In genomic region chr12:34747266-34747665, GRCm38 (mm10) we compare ENCODE assay signal across 18 mouse cellular contexts.
DNase-seq lines count a peak whose midpoint lies in the region.
"Had no signal": no experiment of that assay in that cellular context is flagged by ENCODE, and none has a peak within 500 bp of the region (broad histone marks: within the 10 kb centered on the region; RNA-seq: fewer than 3 reads in every experiment).

No protein-coding gene starts in this region.

- DNase-seq in brain, adult 2 months (ENCODE audit: low read depth, low spot score) = peak; percentile 59
- DNase-seq in layer of hippocampus, adult 18-20 months (ENCODE audit: low spot score in 2 of 2) = peak; percentile 61 to 87
- peak; percentile 58 to 59 for DNase-seq in layer of hippocampus, adult 8-10 months (ENCODE audit: low spot score in 2 of 2)
- DNase-seq in layer of hippocampus, adult 9-11 months = peak; percentile 65
- no peak for DNase-seq in ovary, postnatal 10 days (ENCODE audit: low spot score)
- no peak for DNase-seq in kidney, postnatal 25 days
- DNase-seq in adipocyte (ENCODE audit: low spot score) = no peak
- DNase-seq in kidney, adult 8-10 months = no peak
- DNase-seq: adrenal gland, adult 8-10 months; adrenal gland, postnatal 14 days; adrenal gland, postnatal 36 days; cerebellum, adult 11 months; cerebellum, adult 18-20 months; cerebellum, adult 8-10 months; cerebellum, adult 9-11 months; cerebellum, postnatal 14 days; cerebellum, postnatal 36 days; embryo, embryonic 11 days had no signal

Comparison
In these comparisons a context has a peak if more than half of its experiments do, and no peak if none do; other contexts are left out.
1. DNase-seq: peak in brain, adult 2 months (single experiment), layer of hippocampus, adult 18-20 months (2 of 2), layer of hippocampus, adult 8-10 months (2 of 2) and layer of hippocampus, adult 9-11 months (single experiment); none in ovary, postnatal 10 days (single experiment), kidney, postnatal 25 days (0 of 2), adipocyte (single experiment) and kidney, adult 8-10 months (0 of 2).